Mouse (Mus musculus): ENCODE results near the gene Vash1. TPM values are rescaled to one million over a fixed set of nuclear protein-coding genes. Genes with fewer than 3 reads are reported as not detected.

Vash1 gene
- polyA plus RNA-seq, 1 experiment from 2014 or later, result 12.3 TPM

DNA sequence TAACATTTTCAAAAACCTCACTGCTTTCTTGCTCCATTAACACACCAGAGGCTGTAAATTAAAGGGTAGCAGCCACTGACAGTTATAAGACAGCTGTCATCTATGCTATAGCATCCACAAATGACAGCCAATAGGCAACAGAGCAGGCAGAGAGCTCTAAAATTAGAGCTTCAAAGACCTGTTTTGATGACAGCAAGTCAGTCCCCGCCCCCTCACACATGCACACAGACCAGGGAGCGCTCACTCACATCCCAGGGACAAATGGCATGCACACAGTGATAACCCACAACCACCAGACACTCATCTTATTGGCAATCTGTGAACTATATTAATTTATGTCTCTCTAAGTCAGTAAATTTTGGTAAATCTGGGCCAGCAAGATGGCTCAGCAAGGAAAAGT lies 45.8 kb downstream of the Vash1 start:
- H3K4me3 ChIP-seq (replicated peaks), result no peak overlapping the region
- H3K4me1 ChIP-seq, result peaks cover 32% of the 10 kb centered on the region
- H3K27me3 ChIP-seq, result no peaks in the 10 kb centered on the region
- no peaks in the 10 kb centered on the region for H3K36me3 ChIP-seq
- 68% methylated on average over 2 of the region's 2 CpGs for WGBS
- no peak overlapping the region for H3K27ac ChIP-seq (replicated peaks)
- H3K9me3 ChIP-seq (replicated peaks), result no peaks in the 10 kb centered on the region
- no peak overlapping the region for H3K9ac ChIP-seq
- ATAC-seq (ENCODE audit: insufficient number of reproducible peaks, low FRiP score, low TSS enrichment, low read depth), result no peak
- H3K4me2 ChIP-seq (replicated peaks), result no peak overlapping the region; the same call in 1 of the 2 replicates

GRCm38 (mm10) chr12:86725706-86726105 lies 47.2 kb downstream of the Vash1 start:
- H3K27me3 ChIP-seq, result no peaks in the 10 kb centered on the region
- peak overlapping the region; percentile 93 for H3K4me2 ChIP-seq (replicated peaks)
- H3K9me3 ChIP-seq (replicated peaks), result no peaks in the 10 kb centered on the region
- peak overlapping the region; percentile 58 for H3K9ac ChIP-seq
- H3K27ac ChIP-seq (replicated peaks), result peak overlapping the region; percentile 58
- peak overlapping the region; percentile 80 for H3K4me3 ChIP-seq (replicated peaks)
- H3K4me1 ChIP-seq, result peaks cover 21% of the 10 kb centered on the region; the same call in 1 of the 2 replicates
- ATAC-seq (ENCODE audit: insufficient number of reproducible peaks, low FRiP score, low TSS enrichment, low read depth), result no peak
- under 1% methylated on average over 19 of the region's 19 CpGs for WGBS
- no peaks in the 10 kb centered on the region for H3K36me3 ChIP-seq

DNA sequence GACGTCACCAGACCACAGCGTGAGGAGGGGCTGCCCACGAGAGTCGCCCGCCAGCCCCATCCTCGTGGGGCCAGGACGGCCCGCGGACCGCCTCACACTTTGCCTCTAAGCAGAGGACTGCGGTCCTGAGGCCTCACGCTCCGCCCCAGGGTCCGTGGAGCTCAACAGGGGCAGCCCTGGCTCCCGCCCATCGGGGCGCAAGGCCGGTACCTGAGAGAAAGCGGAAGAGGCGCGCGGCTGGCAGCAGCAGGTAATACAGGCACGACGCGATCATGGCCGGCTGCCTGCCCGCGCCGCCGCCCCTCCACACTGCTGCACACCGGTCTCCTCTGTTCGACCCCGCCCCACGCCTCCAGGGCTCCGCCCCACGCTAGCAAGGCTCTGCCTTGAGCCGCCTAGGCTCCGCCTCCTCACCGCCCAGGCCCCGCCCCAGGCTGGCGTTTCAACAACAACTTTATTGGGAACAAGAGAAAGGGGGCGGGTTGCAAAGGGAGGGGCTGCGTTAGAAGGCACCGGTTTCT lies 47.7 kb downstream of the Vash1 start, which contains the start of gene Angel1:
Gene Angel1 (minus strand): TSS at position 341 of the 521 bp plus-strand sequence.
- H3K4me1 ChIP-seq, result peaks cover 21% of the 10 kb centered on the region; the same call in 1 of the 2 replicates

GRCm38 (mm10) chr12:86734319-86734810 lies 55.9 kb downstream of the Vash1 start, which contains the start of gene Lrrc74a:
Lrrc74a (plus strand) TSS chr12:86734369.
- no peaks in the 10 kb centered on the region for H3K36me3 ChIP-seq
- H3K9ac ChIP-seq, result no peak within 1 kb of the TSS
- no peak within 1 kb of the TSS for H3K4me3 ChIP-seq (replicated peaks)
- H3K4me2 ChIP-seq (replicated peaks), result no peak within 1 kb of the TSS
- no peaks in the 10 kb centered on the region; the same call in 1 of the 2 replicates for H3K27me3 ChIP-seq
- H3K9me3 ChIP-seq (replicated peaks), result no peaks in the 10 kb centered on the region
- no peak within 1 kb of the TSS for H3K27ac ChIP-seq (replicated peaks)
- no peak for ATAC-seq (ENCODE audit: insufficient number of reproducible peaks, low FRiP score, low TSS enrichment, low read depth)
- whole genome bisulfite sequencing, result 74% methylated on average over 8 of the region's 8 CpGs
- no peaks in the 10 kb centered on the region for H3K4me1 ChIP-seq

More for the DNA sequence above, 47.7 kb downstream of the Vash1 start, which contains the start of gene Angel1:
- peak within 1 kb of the TSS; percentile 80 for H3K4me3 ChIP-seq (replicated peaks)
- H3K9ac ChIP-seq, result peak within 1 kb of the TSS; percentile 58
- H3K9me3 ChIP-seq (replicated peaks), result no peaks in the 10 kb centered on the region
- ATAC-seq (ENCODE audit: insufficient number of reproducible peaks, low FRiP score, low TSS enrichment, low read depth), result peak; percentile 98
- no peaks in the 10 kb centered on the region for H3K36me3 ChIP-seq
- WGBS, result 0% methylated on average over 42 of the region's 44 CpGs
- H3K27me3 ChIP-seq, result no peaks in the 10 kb centered on the region
- H3K27ac ChIP-seq (replicated peaks), result peak within 1 kb of the TSS; percentile 58
- H3K4me2 ChIP-seq (replicated peaks), result peak within 1 kb of the TSS; percentile 93

Other genes starting within 250 kb of the Vash1 start
- 12.1 and 12.4 TPM in 2 replicates for gene Angel1, start 47.8 kb downstream of the Vash1 start, polyA plus RNA-seq (2015; fragmentation: Nextera tagmentation; extraction: Ambion mirVana)
- gene Lrrc74a, start 55.7 kb downstream of the Vash1 start, polyA plus RNA-seq (2015; fragmentation: Nextera tagmentation; extraction: Ambion mirVana), result not detected in 2 replicates
- gene Irf2bpl, start 206.1 kb downstream of the Vash1 start, polyA plus RNA-seq (2015; fragmentation: Nextera tagmentation; extraction: Ambion mirVana), result 45.2 and 50.6 TPM in 2 replicates

Measured in embryonic facial prominence, embryonic 15.5 days (tissue).